Mouse (Mus musculus): ENCODE measurements around the gene Cd164.
A peak's percentile ranks its signal among the peaks of the same experiment; 100 is the strongest.

The Cd164 gene

GRCm38 (mm10) chr10:41545224-41545755 is 26.1 kb downstream of the Cd164 start:
- DNase-seq (ENCODE audit: extremely low read depth, insufficient read length, low spot score), result no peak

- no peak for DNase-seq (ENCODE audit: extremely low read depth, insufficient read length, low spot score)
These were observed 27.4 kb downstream of the Cd164 start for GRCm38 (mm10) chr10:41546396-41547165.

- DNase-seq (ENCODE audit: extremely low read depth, insufficient read length, low spot score), result no peak
These were observed 31.5 kb downstream of the Cd164 start for GRCm38 (mm10) chr10:41550711-41551110.

- DNase-seq (ENCODE audit: extremely low read depth, insufficient read length, low spot score), result no peak
These were observed 33.1 kb downstream of the Cd164 start for GRCm38 (mm10) chr10:41552319-41552718.

- DNase-seq (ENCODE audit: extremely low read depth, insufficient read length, low spot score), result peak; percentile 26
These were observed 33.8 kb downstream of the Cd164 start for GRCm38 (mm10) chr10:41552847-41553589.

GRCm38 (mm10) chr10:41553711-41554110 is 34.5 kb downstream of the Cd164 start:
- no peak for DNase-seq (ENCODE audit: extremely low read depth, insufficient read length, low spot score)

GRCm38 (mm10) chr10:41555081-41555480 is 35.9 kb downstream of the Cd164 start:
- DNase-seq (ENCODE audit: extremely low read depth, insufficient read length, low spot score), result no peak

GRCm38 (mm10) chr10:41558401-41558800 is 39.2 kb downstream of the Cd164 start:
- no peak for DNase-seq (ENCODE audit: extremely low read depth, insufficient read length, low spot score)

GRCm38 (mm10) chr10:41561701-41562395 is 42.6 kb downstream of the Cd164 start:
- DNase-seq (ENCODE audit: extremely low read depth, insufficient read length, low spot score), result no peak

GRCm38 (mm10) chr10:41565141-41565540 is 45.9 kb downstream of the Cd164 start:
- DNase-seq (ENCODE audit: extremely low read depth, insufficient read length, low spot score), result peak; percentile 88

- DNase-seq (ENCODE audit: extremely low read depth, insufficient read length, low spot score), result peak; percentile 18
These were observed 49.1 kb downstream of the Cd164 start for GRCm38 (mm10) chr10:41568306-41568705.

- no peak for DNase-seq (ENCODE audit: extremely low read depth, insufficient read length, low spot score)
These were observed 51.9 kb downstream of the Cd164 start for GRCm38 (mm10) chr10:41571065-41571464.

GRCm38 (mm10) chr10:41572274-41572673 is 53.1 kb downstream of the Cd164 start:
- no peak for DNase-seq (ENCODE audit: extremely low read depth, insufficient read length, low spot score)

- DNase-seq (ENCODE audit: extremely low read depth, insufficient read length, low spot score), result no peak
These were observed 54.0 kb downstream of the Cd164 start for GRCm38 (mm10) chr10:41573190-41573589.

GRCm38 (mm10) chr10:41575451-41576327 is 56.5 kb downstream of the Cd164 start:
- no peak for DNase-seq (ENCODE audit: extremely low read depth, insufficient read length, low spot score)

GRCm38 (mm10) chr10:41576328-41576833 is 57.2 kb downstream of the Cd164 start:
- no peak for DNase-seq (ENCODE audit: extremely low read depth, insufficient read length, low spot score)

- no peak for DNase-seq (ENCODE audit: extremely low read depth, insufficient read length, low spot score)
These were observed 59.3 kb downstream of the Cd164 start for GRCm38 (mm10) chr10:41578541-41578940.

- DNase-seq (ENCODE audit: extremely low read depth, insufficient read length, low spot score), result no peak
These were observed 61.2 kb downstream of the Cd164 start for GRCm38 (mm10) chr10:41580441-41580840.
